Mouse (Mus musculus): ENCODE results near the gene Egfr. TPM values are rescaled to one million over a fixed set of nuclear protein-coding genes. Genes with fewer than 3 reads are reported as not detected.
A peak's percentile ranks its signal among the peaks of the same experiment; 100 is the strongest.

The Egfr gene
- polyA plus RNA-seq, 1 experiment = 4.1 TPM

- Histone ChIP-seq H3K79me2 (ENCODE audit: control insufficient read depth, insufficient read depth) (no peaks in the 10 kb centered on the region), H3K4me3 (no peak overlapping the region), H3K27me3 (ENCODE audit: control insufficient read depth, insufficient read depth, insufficient read length) (no peaks in the 10 kb centered on the region), H3K36me3 (ENCODE audit: control insufficient read depth, insufficient read depth) (no peaks in the 10 kb centered on the region), H3K4me2 (ENCODE audit: low read depth) (peak overlapping the region; percentile 20), H3ac (ENCODE audit: control insufficient read depth, insufficient read length) (no peak overlapping the region)
- TF ChIP-seq TCF12 (IDR thresholded peaks at IDR 0.05; ENCODE audit: insufficient read depth, poor library complexity, severe bottlenecking) (no peak), TCF3 (IDR thresholded peaks at IDR 0.05; ENCODE audit: insufficient read length, low read depth) (no peak), E2F4 (IDR thresholded peaks at IDR 0.05; ENCODE audit: insufficient read depth) (no peak), USF1 (IDR thresholded peaks at IDR 0.05; ENCODE audit: low read depth) (no peak), MYOD1 (IDR thresholded peaks at IDR 0.05; ENCODE audit: control insufficient read depth in 1 of 3, insufficient read length in 2 of 3, low read depth in 2 of 3) (no peak), CEBPB (IDR thresholded peaks at IDR 0.05; ENCODE audit: insufficient read depth, poor library complexity, severe bottlenecking) (no peak), SRF (IDR thresholded peaks at IDR 0.05; ENCODE audit: control insufficient read depth, insufficient read length, low read depth) (no peak), POLR2AphosphoS2 (IDR thresholded peaks at IDR 0.05; ENCODE audit: insufficient read length, low read depth) (no peak), MAX (IDR thresholded peaks at IDR 0.05; ENCODE audit: low read depth) (no peak), MYOG (IDR thresholded peaks at IDR 0.05; ENCODE audit: control insufficient read depth in 1 of 3, insufficient read depth in 1 of 3, insufficient read length in 2 of 3, low read depth in 2 of 3) (no peak), REST (IDR thresholded peaks at IDR 0.05; ENCODE audit: insufficient read depth, insufficient read length) (no peak), POLR2A (IDR thresholded peaks at IDR 0.05; ENCODE audit: insufficient read length, low read depth) (no peak)
Observed at GRCm38 (mm10) chr11:16830531-16831227, 78.7 kb downstream of the Egfr start.

GRCm38 (mm10) chr11:16831974-16832464, 80.0 kb downstream of the Egfr start:
- no peak overlapping the region for H3K4me2 ChIP-seq (ENCODE audit: low read depth)
- TF ChIP-seq POLR2AphosphoS2 (IDR thresholded peaks at IDR 0.05; ENCODE audit: insufficient read length, low read depth) = no peak
- TF ChIP-seq MYOG (IDR thresholded peaks at IDR 0.05; ENCODE audit: control insufficient read depth in 1 of 3, insufficient read depth in 1 of 3, insufficient read length in 2 of 3, low read depth in 2 of 3) = no peak
- no peak for TF ChIP-seq CEBPB (IDR thresholded peaks at IDR 0.05; ENCODE audit: insufficient read depth, poor library complexity, severe bottlenecking)
- TF ChIP-seq POLR2A (IDR thresholded peaks at IDR 0.05; ENCODE audit: insufficient read length, low read depth) = no peak
- no peak for TF ChIP-seq E2F4 (IDR thresholded peaks at IDR 0.05; ENCODE audit: insufficient read depth)
- TF ChIP-seq TCF3 (IDR thresholded peaks at IDR 0.05; ENCODE audit: insufficient read length, low read depth) = no peak
- TF ChIP-seq SRF (IDR thresholded peaks at IDR 0.05; ENCODE audit: control insufficient read depth, insufficient read length, low read depth) = no peak
- TF ChIP-seq MYOD1 (IDR thresholded peaks at IDR 0.05; ENCODE audit: control insufficient read depth in 1 of 3, insufficient read length in 2 of 3, low read depth in 2 of 3) = no peak
- no peak for TF ChIP-seq REST (IDR thresholded peaks at IDR 0.05; ENCODE audit: insufficient read depth, insufficient read length)
- no peak for TF ChIP-seq USF1 (IDR thresholded peaks at IDR 0.05; ENCODE audit: low read depth)
- no peak for TF ChIP-seq MAX (IDR thresholded peaks at IDR 0.05; ENCODE audit: low read depth)
- TF ChIP-seq TCF12 (IDR thresholded peaks at IDR 0.05; ENCODE audit: insufficient read depth, poor library complexity, severe bottlenecking) = no peak
- H3K36me3 ChIP-seq (ENCODE audit: control insufficient read depth, insufficient read depth) = no peaks in the 10 kb centered on the region
- H3K4me3 ChIP-seq = no peak overlapping the region
- no peak overlapping the region for H3ac ChIP-seq (ENCODE audit: control insufficient read depth, insufficient read length)
- no peaks in the 10 kb centered on the region for H3K79me2 ChIP-seq (ENCODE audit: control insufficient read depth, insufficient read depth)
- H3K27me3 ChIP-seq (ENCODE audit: control insufficient read depth, insufficient read depth, insufficient read length) = no peaks in the 10 kb centered on the region

GRCm38 (mm10) chr11:16838772-16839171, 86.8 kb downstream of the Egfr start:
- H3K36me3 ChIP-seq (ENCODE audit: control insufficient read depth, insufficient read depth) = no peaks in the 10 kb centered on the region
- no peak overlapping the region for H3K4me2 ChIP-seq (ENCODE audit: low read depth)
- no peak overlapping the region for H3K4me3 ChIP-seq
- H3ac ChIP-seq (ENCODE audit: control insufficient read depth, insufficient read length) = no peak overlapping the region
- H3K27me3 ChIP-seq (ENCODE audit: control insufficient read depth, insufficient read depth, insufficient read length) = no peaks in the 10 kb centered on the region
- TF ChIP-seq MYOD1 (IDR thresholded peaks at IDR 0.05; ENCODE audit: control insufficient read depth in 1 of 3, insufficient read length in 2 of 3, low read depth in 2 of 3) (no peak), E2F4 (IDR thresholded peaks at IDR 0.05; ENCODE audit: insufficient read depth) (no peak), POLR2A (IDR thresholded peaks at IDR 0.05; ENCODE audit: insufficient read length, low read depth) (no peak), TCF3 (IDR thresholded peaks at IDR 0.05; ENCODE audit: insufficient read length, low read depth) (no peak), MAX (IDR thresholded peaks at IDR 0.05; ENCODE audit: low read depth) (no peak), REST (IDR thresholded peaks at IDR 0.05; ENCODE audit: insufficient read depth, insufficient read length) (no peak), TCF12 (IDR thresholded peaks at IDR 0.05; ENCODE audit: insufficient read depth, poor library complexity, severe bottlenecking) (no peak), POLR2AphosphoS2 (IDR thresholded peaks at IDR 0.05; ENCODE audit: insufficient read length, low read depth) (no peak), USF1 (IDR thresholded peaks at IDR 0.05; ENCODE audit: low read depth) (no peak), CEBPB (IDR thresholded peaks at IDR 0.05; ENCODE audit: insufficient read depth, poor library complexity, severe bottlenecking) (no peak), MYOG (IDR thresholded peaks at IDR 0.05; ENCODE audit: control insufficient read depth in 1 of 3, insufficient read depth in 1 of 3, insufficient read length in 2 of 3, low read depth in 2 of 3) (no peak), SRF (IDR thresholded peaks at IDR 0.05; ENCODE audit: control insufficient read depth, insufficient read length, low read depth) (no peak)
- H3K79me2 ChIP-seq (ENCODE audit: control insufficient read depth, insufficient read depth) = no peaks in the 10 kb centered on the region

GRCm38 (mm10) chr11:16842924-16843323, 90.9 kb downstream of the Egfr start:
- Histone ChIP-seq H3K4me3 (no peak overlapping the region), H3K4me2 (ENCODE audit: low read depth) (no peak overlapping the region), H3ac (ENCODE audit: control insufficient read depth, insufficient read length) (no peak overlapping the region), H3K27me3 (ENCODE audit: control insufficient read depth, insufficient read depth, insufficient read length) (no peaks in the 10 kb centered on the region), H3K79me2 (ENCODE audit: control insufficient read depth, insufficient read depth) (peaks cover 3% of the 10 kb centered on the region), H3K36me3 (ENCODE audit: control insufficient read depth, insufficient read depth) (no peaks in the 10 kb centered on the region)
- TF ChIP-seq TCF3 (IDR thresholded peaks at IDR 0.05; ENCODE audit: insufficient read length, low read depth) (no peak), MYOG (IDR thresholded peaks at IDR 0.05; ENCODE audit: control insufficient read depth in 1 of 3, insufficient read depth in 1 of 3, insufficient read length in 2 of 3, low read depth in 2 of 3) (no peak), USF1 (IDR thresholded peaks at IDR 0.05; ENCODE audit: low read depth) (no peak), MAX (IDR thresholded peaks at IDR 0.05; ENCODE audit: low read depth) (no peak), SRF (IDR thresholded peaks at IDR 0.05; ENCODE audit: control insufficient read depth, insufficient read length, low read depth) (no peak), REST (IDR thresholded peaks at IDR 0.05; ENCODE audit: insufficient read depth, insufficient read length) (no peak), POLR2A (IDR thresholded peaks at IDR 0.05; ENCODE audit: insufficient read length, low read depth) (no peak), MYOD1 (IDR thresholded peaks at IDR 0.05; ENCODE audit: control insufficient read depth in 1 of 3, insufficient read length in 2 of 3, low read depth in 2 of 3) (no peak), E2F4 (IDR thresholded peaks at IDR 0.05; ENCODE audit: insufficient read depth) (no peak), POLR2AphosphoS2 (IDR thresholded peaks at IDR 0.05; ENCODE audit: insufficient read length, low read depth) (no peak), TCF12 (IDR thresholded peaks at IDR 0.05; ENCODE audit: insufficient read depth, poor library complexity, severe bottlenecking) (no peak), CEBPB (IDR thresholded peaks at IDR 0.05; ENCODE audit: insufficient read depth, poor library complexity, severe bottlenecking) (no peak)

All from myocyte (in vitro differentiated cells).